Mouse (Mus musculus) left cerebral cortex, adult 9 months (tissue): ENCODE results near the gene Mcub.

Source experiments
- DNase-seq, 2 experiments: peaks; one replicate each; pipeline ENCODE4 v3.0.0; 2022; ENCODE audit warnings: low spot score in 2 of 2

The Mcub gene

GRCm38 (mm10) chr3:129949158-129949773, 20.7 kb downstream of the Mcub start:
- no peak for DNase-seq

- peak in 1 of 2 experiments; percentile 70 for DNase-seq
These were observed 21.6 kb downstream of the Mcub start for GRCm38 (mm10) chr3:129948359-129948758.

- no peak for DNase-seq
These were observed 23.6 kb downstream of the Mcub start for GRCm38 (mm10) chr3:129946217-129946914.

GRCm38 (mm10) chr3:129943813-129944212, 26.2 kb downstream of the Mcub start:
- DNase-seq = no peak

- no peak for DNase-seq
These were observed 28.7 kb downstream of the Mcub start for GRCm38 (mm10) chr3:129941291-129941690.

- no peak for DNase-seq
These were observed 29.2 kb downstream of the Mcub start for GRCm38 (mm10) chr3:129940780-129941179.

- no peak for DNase-seq
These were observed 30.9 kb downstream of the Mcub start for GRCm38 (mm10) chr3:129939058-129939457.

- no peak for DNase-seq
These were observed 32.2 kb downstream of the Mcub start for GRCm38 (mm10) chr3:129937848-129938247.

GRCm38 (mm10) chr3:129936561-129936960, 33.4 kb downstream of the Mcub start:
- peak in 1 of 2 experiments; percentile 14 for DNase-seq

- DNase-seq = no peak
These were observed 37.6 kb downstream of the Mcub start for GRCm38 (mm10) chr3:129932443-129932842.

GRCm38 (mm10) chr3:129930213-129930778, 39.7 kb downstream of the Mcub start:
- peak; percentile 15 to 24 for DNase-seq

GRCm38 (mm10) chr3:129925861-129926260, 44.1 kb downstream of the Mcub start:
- no peak for DNase-seq

- no peak for DNase-seq
These were observed 46.4 kb downstream of the Mcub start for GRCm38 (mm10) chr3:129923581-129923980.

- DNase-seq = peak; percentile 39 to 87
These were observed 51.6 kb downstream of the Mcub start for GRCm38 (mm10) chr3:129918434-129918833.

- DNase-seq = no peak
These were observed 52.6 kb downstream of the Mcub start for GRCm38 (mm10) chr3:129917424-129917823.

GRCm38 (mm10) chr3:129913241-129913640, 56.8 kb downstream of the Mcub start:
- DNase-seq = no peak

GRCm38 (mm10) chr3:129912025-129912424, 58.0 kb downstream of the Mcub start:
- no peak for DNase-seq

GRCm38 (mm10) chr3:129904381-129905132, 65.4 kb downstream of the Mcub start:
- DNase-seq = no peak

- no peak for DNase-seq
These were observed 66.1 kb downstream of the Mcub start for GRCm38 (mm10) chr3:129903866-129904265.

GRCm38 (mm10) chr3:129903369-129903768, 66.6 kb downstream of the Mcub start:
- no peak for DNase-seq

GRCm38 (mm10) chr3:129901271-129901809, 68.7 kb downstream of the Mcub start, which contains the start of gene Casp6:
TSS of gene Casp6 (plus strand) at chr3:129901425.
- DNase-seq = peak in 1 of 2 experiments; percentile 34

GRCm38 (mm10) chr3:129898886-129899285, 71.1 kb downstream of the Mcub start:
- no peak for DNase-seq
